Mouse (Mus musculus) ES-E14 (cell line): ENCODE results near the gene Acsm5. TPM values are rescaled to one million over a fixed set of nuclear protein-coding genes. Genes with fewer than 3 reads are reported as not detected.
"Not testable (repeated sequence)": the region's sequence is repeated elsewhere in the genome, so short reads cannot be mapped to it uniquely, and the experiment has no call there.

ENCODE experiments used
- DNase-seq: peaks from one replicate; pipeline ENCODE4 v3.0.0-alpha.2; 2013; ENCODE audit warnings: low read depth, low spot score
- H3K27ac ChIP-seq: 2 replicates; pipeline ENCODE4 v1.5.1; 2012; ENCODE audit warnings: low read depth, mild to moderate bottlenecking, low read length, moderate library complexity, mixed read lengths; ENCODE audit not compliant: poor library complexity, insufficient read depth, severe bottlenecking
- H3K36me3 ChIP-seq: 2 replicates; pipeline ENCODE4 v1.6.1; 2012; ENCODE audit warnings: mild to moderate bottlenecking, low read length, moderate library complexity, mixed read lengths; ENCODE audit not compliant: control insufficient read depth, poor library complexity, insufficient read depth, severe bottlenecking
- H3K4me1 ChIP-seq, 2 experiments: fragments of 150-350 bp in 1 of 2; sonication (generic) in 1 of 2; 2 replicates each; pipeline ENCODE4 v1.6.1; 2012; ENCODE audit warnings: low read length in 2 of 2, mild to moderate bottlenecking in 1 of 2, mixed read lengths in 1 of 2; ENCODE audit not compliant: control insufficient read depth in 2 of 2, insufficient read depth in 2 of 2, poor library complexity in 1 of 2
- H3K4me3 ChIP-seq, 2 experiments: fragments of 150-350 bp in 1 of 2; sonication (generic) in 1 of 2; 2 replicates each; pipeline ENCODE4 v1.5.1; 2012; ENCODE audit warnings: low read length in 2 of 2, low read depth in 1 of 2, mild to moderate bottlenecking in 1 of 2, mixed read lengths in 1 of 2; ENCODE audit not compliant: insufficient read depth in 1 of 2, poor library complexity in 1 of 2, severe bottlenecking in 1 of 2
- H3K9ac ChIP-seq: 2 replicates; pipeline ENCODE4 v1.6.1; 2012; ENCODE audit warnings: low read depth, mild to moderate bottlenecking, low read length, mixed read lengths; ENCODE audit not compliant: poor library complexity, insufficient read depth, severe bottlenecking
- H3K9me3 ChIP-seq: fragments of 150-350 bp; sonication (generic); 2 replicates; pipeline ENCODE4 v1.6.1; 2012; ENCODE audit warnings: low read depth, mild to moderate bottlenecking, low read length; ENCODE audit not compliant: control insufficient read depth, insufficient read depth
- CHD2 ChIP-seq: IDR thresholded peaks from 2 replicates; pipeline ENCODE4 v1.6.1; 2014; ENCODE audit warnings: mild to moderate bottlenecking, low read depth, low read length, inconsistent platforms
- HCFC1 ChIP-seq: IDR thresholded peaks from 2 replicates; pipeline ENCODE4 v1.6.1; 2012; ENCODE audit warnings: low read length, inconsistent platforms, borderline replicate concordance; ENCODE audit not compliant: insufficient read depth
- MAFK ChIP-seq: IDR thresholded peaks from 2 replicates; pipeline ENCODE4 v1.6.1; 2014; ENCODE audit warnings: mild to moderate bottlenecking, low read depth, low read length, inconsistent platforms; ENCODE audit not compliant: insufficient read depth
- ZC3H11A ChIP-seq: IDR thresholded peaks from 2 replicates; pipeline ENCODE4 v1.6.1; 2012; ENCODE audit warnings: low read depth, mild to moderate bottlenecking, inconsistent platforms, low read length, borderline replicate concordance
- ZNF384 ChIP-seq: IDR thresholded peaks from 2 replicates; pipeline ENCODE4 v1.6.1; 2012; ENCODE audit warnings: low read depth, low read length, inconsistent platforms
- in situ Hi-C, 2 experiments: fragments of 600-800 bp; cut with MboI; formaldehyde crosslinking; loops; one replicate each; pipeline ENCODE4 v1.15.1; 2025; ENCODE audit warnings: low sequenced_read_pairs in 2 of 2, inconsistent platforms in 1 of 2; ENCODE audit not compliant: unreplicated experiment in 2 of 2
- total RNA-seq: library from RNA; depleted of rRNA; stranded (reverse); fragments of 300-350 nt; gene quantifications from 2 replicates; pipeline ENCODE4 v1.2.3, GENCODE M21; 2012

Gene Acsm5
- total RNA-seq, 1 experiment = not detected

DNA sequence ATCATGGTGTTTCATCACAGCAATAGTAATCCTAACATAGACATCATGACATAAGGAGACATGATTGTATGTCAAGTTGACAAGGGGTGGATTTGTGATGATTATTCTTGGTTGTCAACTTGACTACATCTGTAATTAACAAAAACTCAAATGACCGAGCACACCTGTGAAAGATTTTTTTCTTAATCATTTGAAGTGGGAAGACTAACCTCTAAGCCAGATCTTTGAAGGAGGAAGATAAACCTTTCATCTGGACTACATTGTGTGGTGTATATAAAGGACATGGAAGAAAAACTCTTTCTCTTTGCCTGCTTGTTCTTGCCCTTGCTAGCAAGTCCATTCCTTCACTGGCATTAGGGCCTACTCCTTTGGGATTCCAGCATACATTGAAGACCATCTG, 34.8 kb downstream of the Acsm5 start, which contains the start of gene Acsm2:
TSS of gene Acsm2 (plus strand) at position 301 of the 400 bp plus-strand sequence.
- H3K9ac ChIP-seq = no peak within 1 kb of the TSS
- H3K4me1 ChIP-seq = no peaks in the 10 kb centered on the region
- H3K36me3 ChIP-seq = no peaks in the 10 kb centered on the region
- TF ChIP-seq MAFK = no peak
- TF ChIP-seq ZC3H11A = no peak
- no peak for TF ChIP-seq HCFC1
- TF ChIP-seq CHD2 = no peak
- TF ChIP-seq ZNF384 = no peak
- H3K9me3 ChIP-seq = no peaks in the 10 kb centered on the region
- H3K4me3 ChIP-seq = no peak within 1 kb of the TSS
- in situ Hi-C loops = no loop called here
- H3K27ac ChIP-seq = no peak within 1 kb of the TSS
- no peak for DNase-seq

DNA sequence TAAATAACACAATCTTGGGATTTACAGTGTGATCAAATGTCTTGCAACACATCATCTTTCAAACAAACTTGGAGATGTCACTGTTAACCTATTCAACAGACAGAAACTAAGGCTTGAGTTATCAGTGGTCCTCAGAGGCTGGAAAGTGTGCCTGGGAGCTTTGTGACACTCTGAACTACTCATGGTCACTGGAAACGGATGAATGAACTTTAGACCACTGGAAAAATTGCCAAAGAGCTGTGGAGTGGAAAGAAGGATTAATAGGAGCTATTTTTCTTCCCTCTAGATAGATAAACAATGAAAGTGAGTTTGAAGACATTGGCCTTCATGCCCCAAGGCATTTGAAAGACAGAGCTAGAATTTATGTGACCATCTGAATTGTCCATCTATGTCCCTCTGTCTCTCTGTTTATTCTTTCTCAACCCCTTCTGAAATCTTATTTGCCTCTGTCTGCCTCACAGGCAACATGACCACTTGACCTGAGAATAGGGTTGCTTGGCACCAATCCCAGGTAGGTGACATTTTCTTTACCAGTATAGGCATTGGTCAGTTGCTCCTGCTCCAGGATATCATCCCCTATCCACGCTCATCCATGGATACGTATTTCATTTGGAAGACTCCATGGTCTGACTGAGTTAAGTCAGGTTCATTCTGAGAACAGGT, 40.7 kb downstream of the Acsm5 start:
- H3K4me1 ChIP-seq = no peaks in the 10 kb centered on the region
- DNase-seq = no peak
- no peak overlapping the region for H3K4me3 ChIP-seq
- in situ Hi-C loops = no loop called here
- H3K9me3 ChIP-seq = no peaks in the 10 kb centered on the region
- H3K27ac ChIP-seq = no peak overlapping the region
- TF ChIP-seq CHD2 (no peak), MAFK (no peak)
- H3K9ac ChIP-seq = no peak overlapping the region
- no peaks in the 10 kb centered on the region for H3K36me3 ChIP-seq

DNA sequence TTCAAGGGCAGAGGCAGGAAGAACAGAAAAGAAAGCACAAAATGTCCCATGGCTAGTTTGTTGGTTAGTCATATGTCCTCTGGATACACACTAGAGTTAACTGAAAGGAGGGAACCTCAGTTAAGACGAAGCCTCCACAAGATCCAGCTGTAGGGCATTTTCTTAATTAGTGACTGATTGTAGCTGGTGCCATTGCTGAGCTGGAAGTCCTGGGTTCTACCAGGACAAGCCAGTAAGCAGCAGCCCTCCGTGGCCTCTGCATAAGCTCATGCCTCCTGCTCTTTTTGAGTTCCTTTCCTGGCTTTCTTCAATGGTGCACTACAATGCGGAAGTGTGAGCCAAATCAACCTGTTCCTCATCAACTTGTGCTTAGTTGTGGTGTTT, 41.2 kb downstream of the Acsm5 start:
- TF ChIP-seq MAFK (no peak), HCFC1 (no peak), ZNF384 (no peak), ZC3H11A (no peak)
- Histone ChIP-seq H3K9ac (no peak overlapping the region), H3K4me1 (no peaks in the 10 kb centered on the region), H3K9me3 (no peaks in the 10 kb centered on the region), H3K27ac (no peak overlapping the region), H3K4me3 (no peak overlapping the region), H3K36me3 (no peaks in the 10 kb centered on the region)
- DNase-seq = no peak
- in situ Hi-C loops = no loop called here

DNA sequence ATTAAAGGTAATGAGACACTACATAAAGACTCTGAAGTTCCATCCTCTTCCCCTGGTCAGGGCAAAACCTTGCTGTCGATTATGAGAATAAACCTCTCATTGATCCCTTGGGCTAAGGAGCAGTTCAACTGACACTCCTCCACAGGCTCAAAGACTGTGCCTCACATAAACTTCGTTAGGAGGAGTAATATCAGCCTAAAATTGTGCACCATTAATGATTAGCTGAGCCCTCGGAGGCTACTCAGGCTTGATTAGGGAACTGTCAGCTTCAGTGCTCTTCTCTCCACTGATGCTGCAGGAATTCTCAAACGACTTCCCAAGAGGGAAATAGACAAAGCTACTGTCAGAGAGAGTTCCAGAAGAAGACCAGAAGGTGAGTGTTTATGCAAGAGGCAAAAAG, 42.2 kb downstream of the Acsm5 start:
- no peaks in the 10 kb centered on the region for H3K4me1 ChIP-seq
- TF ChIP-seq CHD2 (no peak), HCFC1 (no peak), ZC3H11A (no peak), MAFK (no peak), ZNF384 (no peak)
- in situ Hi-C loops = no loop called here
- H3K27ac ChIP-seq = no peak overlapping the region
- DNase-seq = no peak
- no peaks in the 10 kb centered on the region for H3K36me3 ChIP-seq
- H3K9me3 ChIP-seq = no peaks in the 10 kb centered on the region
- no peak overlapping the region for H3K9ac ChIP-seq
- H3K4me3 ChIP-seq = no peak overlapping the region

DNA sequence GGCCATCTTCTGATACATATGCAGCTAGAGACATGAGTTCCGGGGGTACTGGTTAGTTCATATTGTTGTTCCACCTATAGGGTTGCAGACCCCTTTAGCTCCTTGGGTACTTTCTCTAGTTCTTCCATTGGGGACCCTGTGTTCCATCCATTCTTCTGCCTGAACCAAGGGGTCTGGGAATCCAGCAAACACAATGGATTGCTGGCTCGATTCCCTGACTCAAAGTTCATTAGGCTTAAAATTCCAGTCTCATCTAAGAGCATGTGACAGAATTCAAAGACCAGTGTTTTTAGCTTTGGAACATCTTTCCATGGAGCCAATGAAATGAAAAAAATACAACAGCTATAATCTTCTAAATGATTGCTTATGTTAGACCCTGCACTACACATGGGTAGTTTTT, 43.2 kb downstream of the Acsm5 start:
- in situ Hi-C loops, H3K4me1 ChIP-seq, H3K27ac ChIP-seq, H3K36me3 ChIP-seq, H3K9me3 ChIP-seq, DNase-seq, H3K4me3 ChIP-seq, H3K9ac ChIP-seq: not testable (repeated sequence)
